Mouse (Mus musculus) small intestine, adult 2 months (tissue): Measurements from ENCODE around the gene Mrpl43.

Experiments
- CTCF ChIP-seq: fragments of 200-500 bp; IDR thresholded peaks from 2 replicates; pipeline ENCODE4 v1.5.1; 2012; ENCODE audit warnings: low read depth, mild to moderate bottlenecking, control low read depth, inconsistent platforms, low read length, moderate library complexity, mixed read lengths; ENCODE audit not compliant: insufficient replicate concordance, insufficient read length; ENCODE audit errors: extremely low read depth
- POLR2A ChIP-seq: fragments of 200-500 bp; IDR thresholded peaks from 2 replicates; pipeline ENCODE4 v1.6.1; 2012; ENCODE audit warnings: low read depth, mild to moderate bottlenecking, control low read depth, inconsistent platforms, low read length, moderate library complexity

DNA sequence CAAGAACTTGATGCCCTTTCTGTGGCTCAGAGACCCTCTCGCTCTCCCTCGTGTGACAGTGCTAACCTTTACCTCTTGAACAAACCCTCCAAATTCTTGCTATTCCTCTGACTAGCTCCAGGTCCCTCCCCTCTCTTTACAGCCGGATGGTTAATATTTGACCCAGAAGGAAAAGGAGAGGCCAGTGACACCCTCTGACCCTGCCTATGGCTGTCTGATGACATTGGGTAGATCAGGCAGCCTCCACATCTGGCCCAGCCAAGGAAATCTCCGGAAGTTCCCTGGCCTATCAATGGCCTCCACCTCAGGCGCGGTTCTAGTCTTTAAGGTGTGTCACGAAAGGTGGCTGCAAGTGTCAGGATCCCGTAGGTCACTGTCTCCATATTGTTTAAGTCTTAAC is 15.2 kb downstream of the Mrpl43 start:
- TF ChIP-seq CTCF (no peak), POLR2A (no peak)
